Mouse (Mus musculus) stomach, embryonic 16.5 days (tissue): ENCODE measurements at regions not wholly inside any gene's neighbourhood (a gene's known extent, or its start where the extent isn't known, plus 50 kb on each side); places are given as distances from the start of the nearest gene placed in this dataset.

Experiments used
- ATAC-seq: fragments of 200-750 bp; cut with Nextera tagmentation; 2 replicates; pipeline ENCODE4 v1.8.0; 2017; ENCODE audit warnings: moderate number of reproducible peaks, moderate TSS enrichment; ENCODE audit not compliant: insufficient read depth, low FRiP score
- H3K27ac ChIP-seq: fragments of 300-500 bp; sonication (generic); 2 replicates; pipeline ENCODE4 v1.5.1; 2014; ENCODE audit warnings: low read length
- H3K27me3 ChIP-seq: fragments of 300-500 bp; sonication (generic); 2 replicates; pipeline ENCODE4 v1.6.1; 2014; ENCODE audit warnings: low read length, control low read depth, mixed read lengths; ENCODE audit not compliant: control insufficient read depth, insufficient read depth
- H3K36me3 ChIP-seq: fragments of 300-500 bp; sonication (generic); 2 replicates; pipeline ENCODE4 v1.6.1; 2014; ENCODE audit warnings: low read length; ENCODE audit not compliant: control insufficient read depth, insufficient read depth
- H3K4me1 ChIP-seq: fragments of 300-500 bp; sonication (generic); 2 replicates; pipeline ENCODE4 v1.6.1; 2014; ENCODE audit warnings: low read length, control low read depth, mixed read lengths; ENCODE audit not compliant: control insufficient read depth, insufficient read depth
- H3K4me2 ChIP-seq: fragments of 300-500 bp; sonication (generic); 2 replicates; pipeline ENCODE4 v1.6.1; 2014; ENCODE audit warnings: low read depth, low read length, mixed read lengths
- H3K4me3 ChIP-seq: fragments of 300-500 bp; sonication (generic); replicated peaks from 2 replicates; pipeline ENCODE4 v1.5.1; 2014; ENCODE audit warnings: mild to moderate bottlenecking, low read length
- H3K9ac ChIP-seq: fragments of 300-500 bp; sonication (generic); 2 replicates; pipeline ENCODE4 v1.6.1; 2014; ENCODE audit warnings: low read length
- H3K9me3 ChIP-seq: fragments of 300-500 bp; sonication (generic); replicated peaks from 2 replicates; pipeline ENCODE4 v1.6.1; 2016; ENCODE audit warnings: low read length, control low read depth; ENCODE audit not compliant: control insufficient read depth
- WGBS: fragments of 180-500 bp; shearing (Covaris S2); extraction: QIAGEN DNeasy Blood & Tissue Kit; methylation state at CpG from one replicate; pipeline ENCODE4 v1.1.7; 2014; 5-methylcytosine and 5-hydroxymethylcytosine counted together

DNA sequence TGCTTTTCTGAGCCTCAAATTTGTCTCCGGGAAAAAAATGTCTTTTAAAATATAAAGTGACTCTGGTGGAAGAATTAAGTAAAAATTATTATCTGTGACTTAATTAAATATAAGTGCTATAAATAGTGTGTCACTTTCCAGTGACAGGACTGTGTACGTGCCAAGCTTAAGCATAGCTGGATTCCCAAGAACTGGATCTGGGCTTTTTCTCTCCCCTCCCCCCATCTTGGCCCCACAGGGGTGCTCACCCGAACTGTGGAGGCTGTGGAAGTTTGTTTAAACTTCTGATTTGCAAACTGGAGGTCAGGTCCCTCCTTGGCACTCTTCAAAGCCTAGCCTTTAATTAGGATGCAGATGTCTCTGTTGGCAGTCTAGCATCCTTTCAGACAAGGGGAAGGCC, 97.1 kb upstream of the Ado start:
- H3K4me3 ChIP-seq: no peak overlapping the region
- 47% methylated on average over 3 of the region's 3 CpGs for WGBS
- peaks cover 16% of the 10 kb centered on the region for H3K4me1 ChIP-seq
- no peaks in the 10 kb centered on the region for H3K27me3 ChIP-seq
- no peaks in the 10 kb centered on the region for H3K9me3 ChIP-seq
- H3K27ac ChIP-seq: no peak overlapping the region
- no peak for ATAC-seq
- H3K36me3 ChIP-seq: no peaks in the 10 kb centered on the region
- no peak overlapping the region for H3K9ac ChIP-seq
- no peak overlapping the region for H3K4me2 ChIP-seq

GRCm38 (mm10) chr10:67644280-67644679, 95.5 kb upstream of the Ado start:
- no peak overlapping the region for H3K4me3 ChIP-seq
- peaks cover 16% of the 10 kb centered on the region for H3K4me1 ChIP-seq
- H3K9me3 ChIP-seq: no peaks in the 10 kb centered on the region
- no peak overlapping the region for H3K4me2 ChIP-seq
- ATAC-seq: no peak
- 29% methylated on average over 1 of the region's 1 CpGs for WGBS
- H3K9ac ChIP-seq: no peak overlapping the region
- no peaks in the 10 kb centered on the region for H3K36me3 ChIP-seq
- H3K27me3 ChIP-seq: no peaks in the 10 kb centered on the region
- H3K27ac ChIP-seq: no peak overlapping the region

GRCm38 (mm10) chr10:67643685-67644084, 94.9 kb upstream of the Ado start:
- Histone ChIP-seq H3K27me3 (no peaks in the 10 kb centered on the region), H3K4me3 (no peak overlapping the region), H3K9me3 (no peaks in the 10 kb centered on the region), H3K27ac (no peak overlapping the region), H3K4me1 (peaks cover 16% of the 10 kb centered on the region), H3K9ac (no peak overlapping the region), H3K36me3 (no peaks in the 10 kb centered on the region), H3K4me2 (no peak overlapping the region)
- 39% methylated on average over 7 of the region's 7 CpGs for WGBS
- no peak for ATAC-seq

GRCm38 (mm10) chr10:67637339-67637738, 88.6 kb upstream of the Ado start:
- no peak overlapping the region for H3K4me2 ChIP-seq
- no peak overlapping the region for H3K4me3 ChIP-seq
- H3K4me1 ChIP-seq: no peaks in the 10 kb centered on the region
- ATAC-seq: no peak
- H3K27ac ChIP-seq: no peak overlapping the region
- WGBS: 57% methylated on average over 5 of the region's 5 CpGs
- H3K36me3 ChIP-seq: no peaks in the 10 kb centered on the region
- H3K9ac ChIP-seq: no peak overlapping the region
- no peaks in the 10 kb centered on the region for H3K27me3 ChIP-seq
- H3K9me3 ChIP-seq: no peaks in the 10 kb centered on the region

GRCm38 (mm10) chr10:67636569-67636968, 87.8 kb upstream of the Ado start:
- Histone ChIP-seq H3K4me2 (peak overlapping the region; percentile 52), H3K4me1 (no peaks in the 10 kb centered on the region), H3K27me3 (no peaks in the 10 kb centered on the region), H3K9ac (no peak overlapping the region), H3K36me3 (no peaks in the 10 kb centered on the region), H3K4me3 (peak overlapping the region; percentile 12; the same call in 1 of the 2 replicates), H3K27ac (no peak overlapping the region), H3K9me3 (no peaks in the 10 kb centered on the region)
- 2% methylated on average over 13 of the region's 13 CpGs for WGBS
- ATAC-seq: peak; percentile 47; the same call in 1 of the 2 replicates

DNA sequence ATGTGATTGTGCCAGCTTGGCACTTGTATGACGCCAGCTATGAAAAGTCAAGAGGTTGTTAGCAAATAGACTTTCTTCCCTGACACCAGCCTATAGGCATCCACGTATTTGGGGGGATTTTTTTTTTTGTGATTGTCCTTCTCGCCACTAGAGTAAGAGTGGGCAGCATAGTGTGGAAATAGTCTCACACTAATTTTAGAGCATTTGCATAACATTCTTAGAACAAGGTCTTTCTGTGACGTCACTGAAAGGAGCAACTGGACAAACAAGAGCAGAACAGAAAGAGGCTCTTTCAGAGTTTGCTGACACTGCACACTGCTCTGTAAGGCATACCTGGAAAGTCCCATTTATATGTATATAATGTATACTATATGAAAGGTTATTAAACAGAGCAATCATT, 86.0 kb upstream of the Ado start:
- H3K9ac ChIP-seq: no peak overlapping the region
- H3K4me2 ChIP-seq: no peak overlapping the region
- H3K4me3 ChIP-seq: no peak overlapping the region
- no peak for ATAC-seq
- H3K36me3 ChIP-seq: no peaks in the 10 kb centered on the region
- H3K27me3 ChIP-seq: no peaks in the 10 kb centered on the region
- H3K27ac ChIP-seq: no peak overlapping the region
- no peaks in the 10 kb centered on the region for H3K9me3 ChIP-seq
- no peaks in the 10 kb centered on the region for H3K4me1 ChIP-seq
- 78% methylated on average over 4 of the region's 4 CpGs for WGBS

DNA sequence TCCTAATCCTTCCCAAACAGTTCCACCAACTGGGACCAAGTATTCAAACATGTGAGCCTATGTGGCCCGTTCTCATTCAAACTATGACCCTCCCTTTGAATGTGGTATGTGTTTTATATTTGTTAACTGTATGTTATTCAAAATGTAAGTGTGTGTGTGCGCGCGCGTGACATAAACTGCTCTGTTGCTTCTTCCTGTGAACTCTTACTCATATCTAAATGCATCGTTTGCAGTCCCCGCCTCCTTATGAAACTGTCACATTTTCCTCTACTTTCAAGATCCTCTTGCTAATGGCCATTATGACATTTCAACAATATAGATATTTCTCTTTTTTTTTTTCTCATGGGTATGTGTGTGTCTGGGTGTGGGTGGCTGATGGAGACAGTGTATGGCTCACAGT, 84.3 kb upstream of the Ado start:
- H3K4me3 ChIP-seq: no peak overlapping the region
- H3K4me2 ChIP-seq: no peak overlapping the region
- H3K27me3 ChIP-seq: no peaks in the 10 kb centered on the region
- no peak overlapping the region for H3K27ac ChIP-seq
- no peak overlapping the region for H3K9ac ChIP-seq
- no peaks in the 10 kb centered on the region for H3K4me1 ChIP-seq
- 97% methylated on average over 7 of the region's 7 CpGs for WGBS
- no peak for ATAC-seq
- no peaks in the 10 kb centered on the region for H3K36me3 ChIP-seq
- no peaks in the 10 kb centered on the region for H3K9me3 ChIP-seq

- H3K4me2 ChIP-seq: no peak overlapping the region
- H3K27ac ChIP-seq: no peak overlapping the region
- H3K4me3 ChIP-seq: no peak overlapping the region
- 81% methylated on average over 12 of the region's 12 CpGs for WGBS
- H3K36me3 ChIP-seq: no peaks in the 10 kb centered on the region
- H3K4me1 ChIP-seq: no peaks in the 10 kb centered on the region
- H3K27me3 ChIP-seq: no peaks in the 10 kb centered on the region
- H3K9ac ChIP-seq: no peak overlapping the region
- no peak for ATAC-seq
- no peaks in the 10 kb centered on the region for H3K9me3 ChIP-seq
Observed at GRCm38 (mm10) chr10:67623338-67623737, 74.6 kb upstream of the Ado start.

GRCm38 (mm10) chr10:67620018-67620417, 71.3 kb upstream of the Ado start:
- Histone ChIP-seq H3K4me2 (no peak overlapping the region), H3K27ac (no peak overlapping the region), H3K36me3 (no peaks in the 10 kb centered on the region), H3K27me3 (no peaks in the 10 kb centered on the region), H3K9me3 (no peaks in the 10 kb centered on the region), H3K4me3 (no peak overlapping the region), H3K4me1 (no peaks in the 10 kb centered on the region), H3K9ac (no peak overlapping the region)
- ATAC-seq: no peak
- 78% methylated on average over 8 of the region's 8 CpGs for WGBS

- no peak for ATAC-seq
- WGBS: 78% methylated on average over 5 of the region's 5 CpGs
- no peak overlapping the region for H3K4me2 ChIP-seq
- H3K27me3 ChIP-seq: no peaks in the 10 kb centered on the region
- H3K9me3 ChIP-seq: no peaks in the 10 kb centered on the region
- H3K9ac ChIP-seq: no peak overlapping the region
- H3K4me3 ChIP-seq: no peak overlapping the region
- no peaks in the 10 kb centered on the region for H3K36me3 ChIP-seq
- H3K27ac ChIP-seq: no peak overlapping the region
- no peaks in the 10 kb centered on the region for H3K4me1 ChIP-seq
Observed at GRCm38 (mm10) chr10:67618112-67618511, 69.4 kb upstream of the Ado start.
